Mouse (Mus musculus) embryonic facial prominence, embryonic 15.5 days (tissue): ENCODE data around the gene Lrch3. TPM values are rescaled to one million over a fixed set of nuclear protein-coding genes. Genes with fewer than 3 reads are reported as not detected.

Experiments
- ATAC-seq: fragments of 200-750 bp; cut with Nextera tagmentation; 2 replicates; pipeline ENCODE4 v1.8.0; 2017; ENCODE audit warnings: low read depth, moderate TSS enrichment; ENCODE audit not compliant: insufficient number of reproducible peaks, low FRiP score, low TSS enrichment
- H3K27ac ChIP-seq: fragments of 300-500 bp; sonication (generic); replicated peaks from 2 replicates; pipeline ENCODE4 v1.5.1; 2015; ENCODE audit warnings: mild to moderate bottlenecking, inconsistent platforms
- H3K27me3 ChIP-seq: fragments of 300-500 bp; sonication (generic); 2 replicates; pipeline ENCODE4 v1.6.1; 2015; ENCODE audit warnings: inconsistent platforms
- H3K36me3 ChIP-seq: fragments of 300-500 bp; sonication (generic); 2 replicates; pipeline ENCODE4 v1.6.1; 2015; ENCODE audit warnings: mild to moderate bottlenecking, inconsistent platforms
- H3K4me1 ChIP-seq: fragments of 300-500 bp; sonication (generic); 2 replicates; pipeline ENCODE4 v1.6.1; 2015; ENCODE audit warnings: inconsistent platforms
- H3K4me2 ChIP-seq: fragments of 300-500 bp; sonication (generic); replicated peaks from 2 replicates; pipeline ENCODE4 v1.6.1; 2015; ENCODE audit warnings: mild to moderate bottlenecking, inconsistent platforms
- H3K4me3 ChIP-seq: fragments of 300-500 bp; sonication (generic); replicated peaks from 2 replicates; pipeline ENCODE4 v1.5.1; 2015; ENCODE audit warnings: mild to moderate bottlenecking, inconsistent platforms
- H3K9ac ChIP-seq: fragments of 300-500 bp; sonication (generic); 2 replicates; pipeline ENCODE4 v1.6.1; 2015; ENCODE audit warnings: inconsistent platforms
- H3K9me3 ChIP-seq: fragments of 300-500 bp; sonication (generic); replicated peaks from 2 replicates; pipeline ENCODE4 v1.6.1; 2016; ENCODE audit warnings: inconsistent platforms
- WGBS: fragments of 180-500 bp; shearing (Covaris S2); methylation state at CpG from one replicate; pipeline ENCODE4 v1.1.7; 2015; 5-methylcytosine and 5-hydroxymethylcytosine counted together
- polyA plus RNA-seq: library from polyadenylated mRNA; unstranded; fragments of >200 nt; fragmentation: Nextera tagmentation; extraction: Ambion mirVana; gene quantifications from 2 replicates; pipeline ENCODE4 v1.2.1, GENCODE M21; 2015

The Lrch3 gene
- polyA plus RNA-seq, 1 experiment from 2014 or later: 20.5 TPM

GRCm38 (mm10) chr16:33064636-33065035 is 150.7 kb downstream of the Lrch3 start:
- no peak overlapping the region for H3K4me2 ChIP-seq
- no peaks in the 10 kb centered on the region for H3K27me3 ChIP-seq
- H3K4me3 ChIP-seq: no peak overlapping the region
- WGBS: 80% methylated on average over 9 of the region's 9 CpGs
- H3K9me3 ChIP-seq: no peaks in the 10 kb centered on the region
- H3K36me3 ChIP-seq: peaks cover 14% of the 10 kb centered on the region
- ATAC-seq: no peak
- no peak overlapping the region for H3K27ac ChIP-seq
- peaks cover 16% of the 10 kb centered on the region for H3K4me1 ChIP-seq
- no peak overlapping the region for H3K9ac ChIP-seq

Other genes with a start within 250 kb of the Lrch3 start
- 1.2 and 2.3 TPM in 2 replicates for gene Muc4, start 178.2 kb upstream of the Lrch3 start, polyA plus RNA-seq
- gene Muc20, start 116.7 kb upstream of the Lrch3 start, polyA plus RNA-seq: 0.55 and 1.2 TPM in 2 replicates
- gene Smbd1, start 103.6 kb upstream of the Lrch3 start, polyA plus RNA-seq: not detected in 2 replicates
- 90.0 and 99.3 TPM in 2 replicates for gene Fyttd1, start 36.6 kb upstream of the Lrch3 start, polyA plus RNA-seq
- 22.8 and 23.7 TPM in 2 replicates for gene Rubcn, start 36.3 kb upstream of the Lrch3 start, polyA plus RNA-seq
- 7.5 and 12.1 TPM in 2 replicates for gene Iqcg, start 142.1 kb downstream of the Lrch3 start, polyA plus RNA-seq
- 817 and 937 TPM in 2 replicates for gene Rpl35a, start 142.4 kb downstream of the Lrch3 start, polyA plus RNA-seq
- 1.9 and 2.3 TPM in 2 replicates for gene Lmln, start 148.4 kb downstream of the Lrch3 start, polyA plus RNA-seq